Mouse (Mus musculus) brain, adult 2 months (tissue): ENCODE results near the gene Dnah10.
A peak's percentile ranks its signal among the peaks of the same experiment; 100 is the strongest.

Experiments
- DNase-seq: peaks from one replicate; pipeline ENCODE4 v3.0.0; 2011; ENCODE audit warnings: low read depth, low spot score

The Dnah10 gene

DNA sequence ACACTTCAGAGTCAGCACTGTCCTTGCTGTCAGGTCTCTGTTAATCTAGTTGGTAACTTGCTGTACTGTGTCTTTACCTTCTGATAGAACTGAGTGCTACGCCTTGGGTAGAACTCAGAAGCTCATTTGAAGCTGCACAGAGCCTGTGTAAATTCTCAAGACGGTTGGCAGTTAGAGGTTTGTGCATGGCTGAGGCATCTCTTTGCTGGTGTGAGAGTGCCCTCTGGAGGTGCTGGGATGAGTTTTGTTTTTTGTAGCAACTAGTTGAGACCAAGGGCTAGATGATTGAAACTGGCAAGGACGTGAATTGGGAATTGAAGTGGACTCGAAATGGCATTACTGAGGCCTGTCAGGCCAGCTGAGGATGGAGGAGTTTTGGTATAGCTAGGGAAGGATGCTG, 144.1 kb downstream of the Dnah10 start:
- peak; percentile 91 for DNase-seq

DNA sequence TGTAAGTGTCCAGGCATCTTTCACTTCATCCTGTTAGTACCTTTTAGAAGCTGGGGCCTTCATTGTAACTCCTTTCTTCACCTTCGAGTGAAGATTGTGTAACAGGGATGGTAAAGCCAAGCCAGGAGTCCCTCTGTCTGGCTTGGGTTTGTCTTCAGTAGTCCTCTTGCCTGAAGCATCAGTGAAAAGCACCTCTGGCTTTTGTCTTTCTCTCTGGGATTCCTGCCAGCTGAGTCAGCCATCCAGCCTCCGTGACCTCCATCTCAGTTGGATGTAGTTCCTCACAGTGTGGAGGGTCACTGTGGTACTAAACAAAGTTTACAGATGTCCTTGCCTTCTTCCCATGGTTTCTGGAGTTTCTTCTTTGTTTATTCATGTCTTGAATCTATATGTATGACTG, 147.1 kb downstream of the Dnah10 start:
- DNase-seq = peak; percentile 49

DNA sequence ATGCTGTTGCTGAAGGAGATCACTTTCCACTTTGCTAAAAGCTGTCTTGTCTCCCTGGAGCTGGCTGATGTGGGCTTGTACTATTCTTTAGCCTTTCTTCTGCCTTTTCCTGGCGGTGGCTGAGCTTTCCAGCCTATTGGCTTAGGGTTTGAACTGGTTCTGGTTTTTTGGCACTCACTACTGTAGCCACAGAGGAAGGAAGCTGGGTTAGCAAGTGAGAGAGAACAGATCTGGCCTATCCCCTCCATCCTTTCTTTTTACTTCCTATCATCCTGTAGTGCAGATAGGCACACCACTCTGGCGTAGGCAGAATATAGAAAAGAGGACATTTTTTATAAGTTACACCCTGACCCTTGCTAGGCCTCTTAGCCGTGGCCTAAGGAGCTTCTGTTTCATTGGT, 148.2 kb downstream of the Dnah10 start:
- DNase-seq = no peak

DNA sequence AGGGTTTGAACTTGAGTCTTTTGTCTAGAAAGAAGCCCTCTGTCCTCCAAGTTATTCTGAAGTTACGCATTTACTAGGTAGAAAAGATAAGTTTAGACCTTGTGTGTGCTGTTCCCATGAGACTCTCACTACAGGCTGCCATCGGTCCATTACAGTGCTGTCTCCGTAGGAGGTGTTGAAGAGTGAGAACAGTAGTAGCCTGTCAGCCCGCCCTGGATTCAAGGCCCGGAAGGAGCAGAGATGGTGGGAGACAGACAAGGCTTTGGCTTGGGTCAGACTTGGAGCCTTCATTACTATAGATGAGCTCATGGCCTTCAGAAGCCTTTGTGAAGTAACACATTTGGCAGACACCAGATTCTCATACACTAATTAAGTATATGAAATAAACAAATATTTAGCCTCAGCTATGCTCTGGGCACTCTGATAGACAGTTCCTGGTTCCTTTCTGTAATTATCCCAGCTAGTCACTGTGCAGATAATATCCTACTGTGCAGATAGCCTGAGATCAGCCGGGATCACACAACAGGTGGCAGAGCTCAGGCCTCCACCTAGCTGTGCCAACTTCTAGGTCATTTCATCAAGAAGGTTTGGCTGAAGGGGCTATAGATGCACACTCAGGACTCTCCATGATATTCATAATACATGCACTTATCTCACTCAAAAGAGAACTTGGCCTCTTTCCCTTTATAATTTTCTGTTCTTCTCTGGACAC, 149.2 kb downstream of the Dnah10 start:
- DNase-seq = no peak

DNA sequence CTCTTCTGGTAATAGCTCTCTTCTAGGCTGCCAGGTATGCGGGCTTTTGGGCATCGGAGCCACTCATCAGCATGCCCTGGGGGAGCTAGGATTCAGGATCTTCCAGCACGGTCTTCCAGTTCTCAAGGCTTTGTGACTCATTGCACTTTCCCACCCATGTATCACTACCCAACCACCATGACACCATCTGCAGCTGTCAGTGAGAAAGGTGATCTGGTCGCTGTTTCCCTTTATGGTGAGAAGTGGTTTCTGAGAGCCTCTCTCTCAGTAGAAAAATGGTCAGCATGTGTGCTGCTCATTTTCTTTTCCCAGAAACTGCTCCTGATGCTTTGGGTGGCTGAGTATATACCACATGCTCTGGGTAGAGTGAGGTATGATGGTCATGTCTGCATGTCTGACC, 154.4 kb downstream of the Dnah10 start:
- DNase-seq = peak; percentile 59

DNA sequence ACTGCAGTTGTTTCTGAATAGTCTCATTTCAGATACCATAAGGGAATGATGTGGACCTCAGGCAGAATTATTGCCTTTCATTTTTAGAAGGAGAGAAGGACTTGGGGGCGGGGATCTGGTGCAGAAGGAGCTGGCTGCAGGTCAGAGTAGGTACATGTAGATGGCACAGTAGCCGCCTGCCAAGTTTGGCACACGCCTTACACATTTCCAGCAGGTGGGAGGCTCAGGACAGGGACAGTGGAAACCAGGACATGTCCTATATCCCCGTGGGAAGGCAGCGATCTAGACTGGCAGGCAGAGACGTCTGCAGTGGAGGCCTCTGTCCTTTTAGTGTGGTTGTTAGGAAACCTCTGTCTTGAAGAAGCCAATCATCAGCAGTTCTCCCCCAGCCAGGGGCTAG, 154.9 kb downstream of the Dnah10 start:
- DNase-seq = peak; percentile 68

DNA sequence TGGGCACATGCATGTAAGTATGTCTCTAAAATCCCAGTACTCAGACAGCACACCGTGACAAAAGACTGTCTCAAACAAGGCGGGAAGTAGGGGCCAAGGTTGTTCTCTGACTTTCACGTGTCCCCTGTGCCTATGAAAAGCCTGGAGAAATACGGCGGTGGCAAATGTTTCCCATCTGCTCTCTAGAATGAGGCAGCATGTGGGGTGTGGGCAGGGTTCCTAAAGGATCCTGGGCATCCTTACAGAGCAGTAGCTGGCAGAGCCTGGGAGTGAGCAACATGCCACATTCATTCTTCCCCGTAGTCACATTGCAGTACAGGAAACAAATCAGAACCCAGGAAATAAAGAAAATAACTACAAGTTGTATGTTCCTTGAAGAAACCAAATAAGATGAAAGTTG, 159.0 kb downstream of the Dnah10 start:
- peak; percentile 97 for DNase-seq
